Mouse (Mus musculus) heart, embryonic 15.5 days (tissue): ENCODE data around the gene Atp2c1. TPM values are rescaled to one million over a fixed set of nuclear protein-coding genes. Genes with fewer than 3 reads are reported as not detected.
A peak's percentile ranks its signal among the peaks of the same experiment; 100 is the strongest.

Experiments used
- ATAC-seq: fragments of 200-750 bp; cut with Nextera tagmentation; replicated peaks from 2 replicates; pipeline ENCODE4 v1.8.0; 2017; ENCODE audit warnings: low read depth, moderate TSS enrichment; ENCODE audit not compliant: insufficient number of reproducible peaks, insufficient read depth, low FRiP score
- H3K27ac ChIP-seq: fragments of 300-500 bp; sonication (generic); 2 replicates; pipeline ENCODE4 v1.5.1; 2015; ENCODE audit warnings: mild to moderate bottlenecking, inconsistent platforms
- H3K27me3 ChIP-seq: fragments of 300-500 bp; sonication (generic); 2 replicates; pipeline ENCODE4 v1.6.1; 2015; ENCODE audit warnings: inconsistent platforms
- H3K36me3 ChIP-seq: fragments of 300-500 bp; sonication (generic); 2 replicates; pipeline ENCODE4 v1.6.1; 2015; ENCODE audit warnings: mild to moderate bottlenecking, inconsistent platforms
- H3K4me1 ChIP-seq: fragments of 300-500 bp; sonication (generic); replicated peaks from 2 replicates; pipeline ENCODE4 v1.6.1; 2015; ENCODE audit warnings: inconsistent platforms
- H3K4me2 ChIP-seq: fragments of 300-500 bp; sonication (generic); 2 replicates; pipeline ENCODE4 v1.6.1; 2015; ENCODE audit warnings: inconsistent platforms, mild to moderate bottlenecking, moderate library complexity
- H3K4me3 ChIP-seq: fragments of 300-500 bp; sonication (generic); 2 replicates; pipeline ENCODE4 v1.5.1; 2015; ENCODE audit warnings: mild to moderate bottlenecking, inconsistent platforms
- H3K9ac ChIP-seq: fragments of 300-500 bp; sonication (generic); 2 replicates; pipeline ENCODE4 v1.6.1; 2015; ENCODE audit warnings: mild to moderate bottlenecking, inconsistent platforms
- H3K9me3 ChIP-seq: fragments of 300-500 bp; sonication (generic); replicated peaks from 2 replicates; pipeline ENCODE4 v1.6.1; 2016; ENCODE audit warnings: inconsistent platforms
- WGBS: fragments of 180-500 bp; shearing (Covaris S2); methylation state at CpG from one replicate; pipeline ENCODE4 v1.1.7; 2015; ENCODE audit warnings: mixed read lengths; 5-methylcytosine and 5-hydroxymethylcytosine counted together
- polyA plus RNA-seq: library from polyadenylated mRNA; unstranded; fragments of >200 nt; fragmentation: Nextera tagmentation; extraction: Ambion mirVana; gene quantifications from 2 replicates; pipeline ENCODE4 v1.2.1, GENCODE M21; 2015

Atp2c1 gene
- polyA plus RNA-seq, 1 experiment from 2014 or later: 49.6 TPM

GRCm38 (mm10) chr9:105523038-105523437 is 4.1 kb downstream of the Atp2c1 start:
- H3K4me2 ChIP-seq: no peak overlapping the region
- no peak overlapping the region for H3K9ac ChIP-seq
- no peaks in the 10 kb centered on the region for H3K36me3 ChIP-seq
- WGBS: 60% methylated on average over 2 of the region's 2 CpGs
- H3K27me3 ChIP-seq: no peaks in the 10 kb centered on the region
- no peaks in the 10 kb centered on the region for H3K9me3 ChIP-seq
- no peak for ATAC-seq
- H3K27ac ChIP-seq: no peak overlapping the region
- H3K4me1 ChIP-seq: peaks cover 18% of the 10 kb centered on the region
- no peak overlapping the region for H3K4me3 ChIP-seq

- WGBS: 42% methylated on average over 3 of the region's 3 CpGs
- ATAC-seq: no peak
Observed at GRCm38 (mm10) chr9:105522063-105522462, 5.1 kb downstream of the Atp2c1 start.

GRCm38 (mm10) chr9:105520776-105521552 is 6.2 kb downstream of the Atp2c1 start:
- H3K4me3 ChIP-seq: peak overlapping the region; percentile 55
- peak; percentile 68 for ATAC-seq

More at GRCm38 (mm10) chr9:105522063-105522462, 5.1 kb downstream of the Atp2c1 start:
- Histone ChIP-seq H3K9me3 (no peaks in the 10 kb centered on the region), H3K36me3 (no peaks in the 10 kb centered on the region), H3K27ac (peak overlapping the region; percentile 90; the same call in 1 of the 2 replicates), H3K4me3 (no peak overlapping the region), H3K9ac (no peak overlapping the region), H3K27me3 (no peaks in the 10 kb centered on the region), H3K4me2 (peak overlapping the region; percentile 67; the same call in 1 of the 2 replicates), H3K4me1 (peaks cover 18% of the 10 kb centered on the region)

GRCm38 (mm10) chr9:105519278-105519883 is 7.7 kb downstream of the Atp2c1 start:
- no peak for ATAC-seq
- no peak overlapping the region for H3K27ac ChIP-seq
- peak overlapping the region; percentile 55 for H3K4me3 ChIP-seq
- no peaks in the 10 kb centered on the region for H3K27me3 ChIP-seq
- peak overlapping the region; percentile 67 for H3K4me2 ChIP-seq
- WGBS: 43% methylated on average over 6 of the region's 6 CpGs
- no peak overlapping the region for H3K9ac ChIP-seq
- peaks cover 15% of the 10 kb centered on the region for H3K4me1 ChIP-seq
- no peaks in the 10 kb centered on the region for H3K9me3 ChIP-seq
- H3K36me3 ChIP-seq: no peaks in the 10 kb centered on the region

More at GRCm38 (mm10) chr9:105520776-105521552, 6.2 kb downstream of the Atp2c1 start:
- Histone ChIP-seq H3K27me3 (no peaks in the 10 kb centered on the region), H3K4me2 (peak overlapping the region; percentile 67), H3K9ac (peak overlapping the region; percentile 54), H3K9me3 (no peaks in the 10 kb centered on the region), H3K27ac (peak overlapping the region; percentile 90), H3K36me3 (no peaks in the 10 kb centered on the region), H3K4me1 (peaks cover 18% of the 10 kb centered on the region)
- 11% methylated on average over 24 of the region's 24 CpGs for WGBS

- Histone ChIP-seq H3K9ac (no peak overlapping the region), H3K4me3 (no peak overlapping the region), H3K4me1 (no peaks in the 10 kb centered on the region), H3K27me3 (no peaks in the 10 kb centered on the region), H3K4me2 (no peak overlapping the region), H3K9me3 (no peaks in the 10 kb centered on the region), H3K27ac (no peak overlapping the region), H3K36me3 (no peaks in the 10 kb centered on the region)
- no peak for ATAC-seq
- WGBS: 83% methylated on average over 5 of the region's 5 CpGs
Observed at GRCm38 (mm10) chr9:105503690-105504089, 23.4 kb downstream of the Atp2c1 start.

GRCm38 (mm10) chr9:105502389-105502788 is 24.7 kb downstream of the Atp2c1 start:
- H3K27ac ChIP-seq: no peak overlapping the region
- H3K4me2 ChIP-seq: no peak overlapping the region
- no peak for ATAC-seq
- no peaks in the 10 kb centered on the region for H3K36me3 ChIP-seq
- H3K27me3 ChIP-seq: no peaks in the 10 kb centered on the region
- no peak overlapping the region for H3K9ac ChIP-seq
- no peaks in the 10 kb centered on the region for H3K4me1 ChIP-seq
- no peak overlapping the region for H3K4me3 ChIP-seq
- no peaks in the 10 kb centered on the region for H3K9me3 ChIP-seq
- WGBS: 64% methylated on average over 4 of the region's 4 CpGs

GRCm38 (mm10) chr9:105495316-105496174 is 31.6 kb downstream of the Atp2c1 start:
- no peaks in the 10 kb centered on the region for H3K36me3 ChIP-seq
- peak overlapping the region; percentile 92 for H3K4me3 ChIP-seq
- peak overlapping the region; percentile 93 for H3K9ac ChIP-seq
- peaks cover 19% of the 10 kb centered on the region for H3K4me1 ChIP-seq
- ATAC-seq: no peak; the same call in 1 of the 2 replicates
- H3K4me2 ChIP-seq: peak overlapping the region; percentile 97
- WGBS: 1% methylated on average over 39 of the region's 39 CpGs
- no peaks in the 10 kb centered on the region for H3K9me3 ChIP-seq
- no peaks in the 10 kb centered on the region for H3K27me3 ChIP-seq
- peak overlapping the region; percentile 97 for H3K27ac ChIP-seq

- Histone ChIP-seq H3K27ac (peak overlapping the region; percentile 97), H3K36me3 (no peaks in the 10 kb centered on the region), H3K9me3 (no peaks in the 10 kb centered on the region), H3K4me1 (peaks cover 19% of the 10 kb centered on the region), H3K9ac (peak overlapping the region; percentile 93), H3K27me3 (no peaks in the 10 kb centered on the region), H3K4me2 (peak overlapping the region; percentile 97), H3K4me3 (peak overlapping the region; percentile 92)
- peak; percentile 98 for ATAC-seq
- under 1% methylated on average over 67 of the region's 83 CpGs for WGBS
Observed at GRCm38 (mm10) chr9:105494553-105495315, 32.4 kb downstream of the Atp2c1 start.

- no peak overlapping the region for H3K4me3 ChIP-seq
- H3K27ac ChIP-seq: no peak overlapping the region
- H3K4me1 ChIP-seq: peaks cover 30% of the 10 kb centered on the region
- no peak overlapping the region for H3K4me2 ChIP-seq
- 49% methylated on average over 3 of the region's 3 CpGs for WGBS
- no peaks in the 10 kb centered on the region for H3K36me3 ChIP-seq
- no peak overlapping the region for H3K9ac ChIP-seq
- H3K27me3 ChIP-seq: no peaks in the 10 kb centered on the region
- H3K9me3 ChIP-seq: no peaks in the 10 kb centered on the region
- no peak for ATAC-seq
Observed at GRCm38 (mm10) chr9:105492744-105493143, 34.4 kb downstream of the Atp2c1 start.

- Histone ChIP-seq H3K36me3 (no peaks in the 10 kb centered on the region), H3K9me3 (no peaks in the 10 kb centered on the region), H3K4me1 (peaks cover 27% of the 10 kb centered on the region), H3K4me2 (no peak overlapping the region), H3K4me3 (no peak overlapping the region), H3K9ac (no peak overlapping the region), H3K27ac (no peak overlapping the region), H3K27me3 (no peaks in the 10 kb centered on the region)
- ATAC-seq: no peak
- 34% methylated on average over 5 of the region's 5 CpGs for WGBS
Observed at GRCm38 (mm10) chr9:105488363-105488762, 38.8 kb downstream of the Atp2c1 start.
